Mouse (Mus musculus) liver, embryonic 14.5 days (tissue): ENCODE measurements around the gene Fcgr1. TPM values are rescaled to one million over a fixed set of nuclear protein-coding genes. Genes with fewer than 3 reads are reported as not detected.
"Not testable (repeated sequence)": the region's sequence is repeated elsewhere in the genome, so short reads cannot be mapped to it uniquely, and the experiment has no call there.

Experiments
- ATAC-seq: fragments of 200-750 bp; cut with Nextera tagmentation; 2 replicates; pipeline ENCODE4 v1.8.0; 2017; ENCODE audit warnings: moderate number of reproducible peaks, mild to moderate bottlenecking, moderate library complexity; ENCODE audit not compliant: insufficient read depth
- DNase-seq, 3 experiments: peaks; one replicate each; pipeline ENCODE4 v3.0.0-alpha.2; 2012 to 2013; ENCODE audit warnings: low read depth in 3 of 3, low spot score in 3 of 3
- H3K27ac ChIP-seq: fragments of 300-500 bp; sonication (generic); 2 replicates; pipeline ENCODE4 v1.5.1; 2014; ENCODE audit warnings: moderate library complexity, mild to moderate bottlenecking, control low read depth, inconsistent platforms
- H3K27me3 ChIP-seq: fragments of 300-500 bp; sonication (generic); 2 replicates; pipeline ENCODE4 v1.6.1; 2014; ENCODE audit warnings: mild to moderate bottlenecking, low read length, moderate library complexity; ENCODE audit not compliant: control insufficient read depth, insufficient read depth
- H3K36me3 ChIP-seq: fragments of 300-500 bp; sonication (generic); replicated peaks from 2 replicates; pipeline ENCODE4 v1.6.1; 2014; ENCODE audit warnings: low read depth; ENCODE audit not compliant: control insufficient read depth, insufficient read depth
- H3K4me1 ChIP-seq, 2 experiments: fragments of 200-500 bp in 1 of 2; fragments of 300-500 bp in 1 of 2; sonication (generic) in 1 of 2; replicated peaks; 2 replicates each; pipeline ENCODE4 v1.6.1; 2012 to 2014; ENCODE audit warnings: antibody characterized with exemption in 1 of 2, inconsistent platforms in 1 of 2, low read length in 1 of 2; ENCODE audit not compliant: control insufficient read depth in 2 of 2, insufficient read depth in 2 of 2
- H3K4me2 ChIP-seq: fragments of 300-500 bp; sonication (generic); 2 replicates; pipeline ENCODE4 v1.6.1; 2014; ENCODE audit warnings: low read depth, mild to moderate bottlenecking, control low read depth, moderate library complexity
- H3K4me3 ChIP-seq, 2 experiments: fragments of 200-500 bp in 1 of 2; fragments of 300-500 bp in 1 of 2; sonication (generic) in 1 of 2; 2 replicates each; pipeline ENCODE4 v1.5.1; 2012 to 2014; ENCODE audit warnings: low read depth in 2 of 2, low read length in 2 of 2, mild to moderate bottlenecking in 2 of 2, control low read depth in 1 of 2, inconsistent platforms in 1 of 2, moderate library complexity in 1 of 2; ENCODE audit not compliant: insufficient read depth in 1 of 2
- H3K9ac ChIP-seq: fragments of 300-500 bp; sonication (generic); replicated peaks from 2 replicates; pipeline ENCODE4 v1.6.1; 2014; ENCODE audit warnings: mild to moderate bottlenecking, control low read depth, moderate library complexity
- H3K9me3 ChIP-seq: fragments of 300-500 bp; sonication (generic); 2 replicates; pipeline ENCODE4 v1.6.1; 2016; ENCODE audit warnings: low read length, mixed read lengths; ENCODE audit not compliant: control insufficient read depth
- CTCF ChIP-seq: IDR thresholded peaks from 2 replicates; pipeline ENCODE4 v1.5.1; 2016; ENCODE audit warnings: antibody characterized with exemption, low read depth, control low read depth
- EP300 ChIP-seq: IDR thresholded peaks from 2 replicates; pipeline ENCODE4 v1.6.1; 2016; ENCODE audit warnings: antibody characterized with exemption, low read depth
- WGBS: fragments of 180-500 bp; shearing (Covaris S2); extraction: QIAGEN DNeasy Blood & Tissue Kit; methylation state at CpG from one replicate; pipeline ENCODE4 v1.1.7; 2014; ENCODE audit not compliant: insufficient replicate concordance; 5-methylcytosine and 5-hydroxymethylcytosine counted together
- polyA plus RNA-seq, 2 experiments: library from polyadenylated mRNA; depleted of rRNA in 1 of 2; stranded (reverse) in 1 of 2; unstranded in 1 of 2; fragments of >200 nt; fragmentation: Nextera tagmentation in 1 of 2; extraction: Ambion mirVana in 1 of 2; gene quantifications; 2 replicates each; pipeline versions ENCODE4 v1.2.1 to v1.2.3; 2012 to 2014

Fcgr1 gene
- polyA plus RNA-seq, 2 experiments, result 2.8 to 5.6 TPM

- Histone ChIP-seq H3K4me1 (peaks cover 33 to 45% of the 10 kb centered on the region in 2 experiments), H3K4me2 (peak overlapping the region; percentile 0), H3K4me3 (no peak overlapping the region), H3K36me3 (no peaks in the 10 kb centered on the region), H3K27me3 (no peaks in the 10 kb centered on the region), H3K27ac (peak overlapping the region; percentile 52), H3K9me3 (no peaks in the 10 kb centered on the region), H3K9ac (peak overlapping the region; percentile 25; the same call in 1 of the 2 replicates)
- peak; percentile 58 for TF ChIP-seq EP300
- no peak for TF ChIP-seq CTCF
- 53% methylated on average over 3 of the region's 3 CpGs for WGBS
- ATAC-seq (no peak), DNase-seq (no peak)
Measured at GRCm38 (mm10) chr3:96250890-96251289, 42.9 kb downstream of the Fcgr1 start.

- no peaks in the 10 kb centered on the region for H3K36me3 ChIP-seq
- 68% methylated on average over 4 of the region's 4 CpGs for WGBS
- no peak for TF ChIP-seq CTCF
- TF ChIP-seq EP300, result no peak
- H3K4me1 ChIP-seq, result peaks cover 30 to 39% of the 10 kb centered on the region in 2 experiments
- H3K4me3 ChIP-seq, result peak overlapping the region; percentile 72 to 74
- peak overlapping the region; percentile 96 for H3K9ac ChIP-seq
- DNase-seq (no peak), ATAC-seq (no peak)
- no peaks in the 10 kb centered on the region for H3K9me3 ChIP-seq
- H3K4me2 ChIP-seq, result peak overlapping the region; percentile 76
- H3K27me3 ChIP-seq, result no peaks in the 10 kb centered on the region
- H3K27ac ChIP-seq, result peak overlapping the region; percentile 94
Measured at GRCm38 (mm10) chr3:96249034-96249345, 44.8 kb downstream of the Fcgr1 start.

DNA sequence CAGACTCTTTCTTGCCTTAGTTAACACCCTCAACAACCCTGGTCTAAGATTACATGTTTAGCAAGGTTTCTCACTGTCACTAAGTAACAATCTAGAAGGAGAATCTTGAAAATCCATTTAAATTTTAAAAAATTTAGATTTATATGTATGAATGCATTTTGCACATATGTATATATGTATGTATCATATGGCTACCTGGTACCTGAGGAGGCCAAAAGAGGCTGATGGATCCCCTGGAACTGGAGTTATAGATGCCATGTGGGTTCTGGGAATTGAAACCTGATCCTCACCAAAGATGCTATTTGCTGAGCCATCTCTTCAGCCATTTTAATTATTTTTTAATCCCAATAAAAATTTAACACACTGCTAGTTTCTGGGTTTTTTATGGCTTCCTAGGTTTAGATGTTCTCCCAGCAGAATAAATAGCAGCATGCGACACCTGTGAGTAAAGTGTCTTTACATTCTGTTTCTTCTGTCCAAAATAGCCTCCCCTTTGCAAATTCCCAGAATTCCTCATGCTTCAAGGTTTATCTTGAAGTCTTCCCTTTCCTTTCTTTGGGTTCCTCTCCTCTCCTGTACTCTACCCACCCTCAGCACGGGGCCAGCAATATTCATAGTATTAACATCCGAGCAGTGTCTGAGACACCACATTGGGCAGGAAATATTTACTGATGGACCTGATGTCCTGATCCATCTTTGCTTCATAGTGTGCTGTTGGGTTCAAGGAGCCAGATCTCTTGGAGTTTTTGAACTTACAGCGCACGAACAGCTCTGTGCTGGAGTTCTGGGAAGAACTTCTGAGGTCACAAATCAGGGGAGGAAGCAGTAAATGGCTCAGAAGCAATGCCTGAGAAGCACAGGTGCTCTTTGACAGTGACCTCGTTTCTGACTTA is 45.4 kb downstream of the Fcgr1 start:
- TF ChIP-seq EP300 (no peak), CTCF (no peak)
- DNase-seq (peak in 1 of 3 experiments; percentile 61), ATAC-seq (no peak)
- Histone ChIP-seq H3K27ac (peak overlapping the region; percentile 94), H3K4me2 (peak overlapping the region; percentile 76), H3K4me3 (peak overlapping the region; percentile 72 to 74), H3K4me1 (peaks cover 30 to 39% of the 10 kb centered on the region in 2 experiments), H3K27me3 (no peaks in the 10 kb centered on the region), H3K36me3 (no peaks in the 10 kb centered on the region), H3K9ac (peak overlapping the region; percentile 96), H3K9me3 (no peaks in the 10 kb centered on the region)
- WGBS, result 41% methylated on average over 6 of the region's 6 CpGs

DNA sequence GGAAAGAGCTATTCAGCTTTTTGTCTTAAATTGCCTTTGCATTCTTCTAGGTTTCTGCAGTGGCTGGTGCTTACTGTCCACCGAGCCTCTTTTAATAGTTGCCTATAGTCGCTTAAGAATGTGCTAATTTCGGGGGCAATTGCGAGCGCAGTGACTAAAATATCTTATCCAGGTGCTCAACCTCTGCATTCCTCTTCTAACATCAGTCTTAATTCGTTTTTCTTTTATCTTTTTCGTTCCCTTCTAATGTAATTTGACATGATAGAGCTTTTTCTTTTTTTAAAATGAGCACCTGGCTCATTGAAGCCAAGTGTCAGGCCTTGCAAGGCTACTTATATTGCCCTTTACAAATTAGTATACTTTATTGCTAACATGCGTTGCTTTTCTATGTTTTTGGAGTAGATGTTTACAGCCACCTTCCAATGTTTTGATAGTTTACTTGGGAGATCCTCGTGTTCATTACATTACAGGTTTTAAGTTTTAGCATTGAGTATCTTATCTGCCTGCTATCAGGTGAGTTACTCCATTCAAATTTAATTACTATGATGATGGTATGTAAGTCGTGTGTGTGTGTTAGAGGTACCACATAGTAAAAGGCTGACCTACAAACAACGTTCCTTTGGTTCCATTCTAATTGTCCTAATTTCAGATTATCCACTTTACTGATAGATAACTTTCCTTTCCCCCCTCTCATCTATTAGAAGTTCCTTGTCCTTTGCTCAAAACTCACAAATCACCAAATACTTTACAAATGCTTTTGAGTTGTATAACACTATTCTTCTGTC is 46.2 kb downstream of the Fcgr1 start:
- Histone ChIP-seq H3K27me3 (no peaks in the 10 kb centered on the region), H3K4me3 (peak overlapping the region; percentile 72 to 74), H3K27ac (peak overlapping the region; percentile 94), H3K9ac (peak overlapping the region; percentile 96), H3K36me3 (no peaks in the 10 kb centered on the region), H3K4me1 (peaks cover 29 to 40% of the 10 kb centered on the region in 2 experiments), H3K9me3 (no peaks in the 10 kb centered on the region), H3K4me2 (peak overlapping the region; percentile 76)
- WGBS, result under 1% methylated on average over 11 of the region's 11 CpGs
- TF ChIP-seq EP300 (peak; percentile 3; the same call in 1 of the 2 replicates), CTCF (no peak)
- no peak for ATAC-seq
- DNase-seq, result peak in 1 of 3 experiments; percentile 60

- not testable (repeated sequence) for H3K9me3 ChIP-seq, H3K27me3 ChIP-seq, H3K36me3 ChIP-seq, DNase-seq
- Histone ChIP-seq H3K27ac (peak within 1 kb of the TSS; percentile 94), H3K9ac (peak within 1 kb of the TSS; percentile 96), H3K4me3 (peak within 1 kb of the TSS; percentile 72 to 74), H3K4me1 (peaks cover 33 to 45% of the 10 kb centered on the region in 2 experiments), H3K4me2 (peak within 1 kb of the TSS; percentile 76)
- WGBS, result 0% methylated on average over 5 of the region's 47 CpGs
- peak; percentile 81 for ATAC-seq
Measured at GRCm38 (mm10) chr3:96246427-96246856, 47.3 kb downstream of the Fcgr1 start, which contains the start of gene Hist2h3c1. TSS of gene Hist2h3c1 (plus strand) at chr3:96246685.
